In the genomic region with DNA sequence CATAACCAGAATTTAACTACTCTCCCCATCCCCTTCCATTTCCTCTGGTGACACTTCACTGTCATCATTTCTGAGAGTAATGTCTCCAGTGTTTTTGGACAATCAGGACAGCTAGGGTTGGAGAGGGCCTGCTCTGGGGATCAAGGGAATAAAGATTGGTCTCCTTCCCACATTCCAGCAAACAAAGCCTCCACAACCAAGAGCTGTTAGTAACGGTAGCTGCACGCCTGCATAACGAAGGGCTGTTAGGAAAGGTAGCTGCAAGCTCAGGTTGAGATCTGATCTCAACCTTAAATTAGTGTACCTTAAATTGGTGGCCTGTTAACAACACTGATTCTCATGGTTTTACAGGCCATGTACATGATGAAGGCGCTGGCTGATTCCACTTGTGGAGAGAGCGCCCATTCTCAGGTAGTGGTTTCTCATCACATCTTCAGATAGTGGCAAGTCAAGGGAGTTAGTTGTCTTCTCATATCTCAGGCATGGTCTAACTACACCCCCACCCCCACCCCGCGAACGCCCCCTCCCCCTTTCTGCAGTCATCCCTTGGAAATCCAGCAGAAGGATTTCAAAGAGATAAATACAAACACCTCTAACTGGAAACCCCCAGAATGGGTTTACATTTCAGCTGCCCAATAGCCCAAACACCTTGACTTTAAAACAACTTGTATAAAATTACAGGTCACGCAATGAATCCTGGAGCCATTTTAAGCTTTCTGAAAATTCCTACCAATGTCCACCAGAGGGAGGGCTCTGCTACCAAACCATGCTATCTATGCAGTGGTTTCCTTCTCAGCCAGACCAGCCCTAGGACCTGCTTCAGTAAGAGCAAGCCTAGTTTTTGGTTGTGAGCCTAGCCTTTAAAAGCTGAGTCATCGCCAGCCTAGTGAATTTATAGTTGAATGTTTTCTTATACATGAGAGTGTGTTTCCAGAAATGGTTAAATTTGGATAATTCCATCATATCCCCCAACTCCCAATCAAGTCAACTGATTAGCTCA, we compare ENCODE assay signal across 9 mouse cellular contexts. TPM values are rescaled to one million over a fixed set of nuclear protein-coding genes. Genes with fewer than 3 reads are reported as not detected.
DNase-seq lines count a peak whose midpoint lies in the region; ATAC-seq lines count a peak whose summit lies in the region.
"Had no signal": no experiment of that assay in that cellular context is flagged by ENCODE, and none has a peak within 500 bp of the region (broad histone marks: within the 10 kb centered on the region; RNA-seq: fewer than 3 reads in every experiment).

No protein-coding gene starts in this region.

- H3K4me1 ChIP-seq in forebrain, embryonic 12.5 days, result no peaks in the 10 kb centered on the region
- H3K4me1 ChIP-seq in forebrain, embryonic 11.5 days (replicated peaks; ENCODE audit: control insufficient read depth, insufficient read depth, low read length), result no peaks in the 10 kb centered on the region
- H3K4me1 ChIP-seq in midbrain, embryonic 13.5 days (replicated peaks), result no peaks in the 10 kb centered on the region
- H3K4me1 ChIP-seq: limb, embryonic 15.5 days had no signal

- H3K9me3 ChIP-seq in forebrain, embryonic 12.5 days, result no peaks in the 10 kb centered on the region
- H3K9me3 ChIP-seq in forebrain, embryonic 11.5 days (ENCODE audit: control insufficient read depth, low read length), result no peaks in the 10 kb centered on the region
- no peaks in the 10 kb centered on the region for H3K9me3 ChIP-seq in midbrain, embryonic 13.5 days
- H3K9me3 ChIP-seq: limb, embryonic 15.5 days had no signal

- peaks cover 11% of the 10 kb centered on the region for H3K36me3 ChIP-seq in forebrain, embryonic 12.5 days (replicated peaks)
- H3K36me3 ChIP-seq in forebrain, embryonic 11.5 days (ENCODE audit: control insufficient read depth, insufficient read depth, low read length), result peaks cover 2% of the 10 kb centered on the region; the same call in 1 of the 2 replicates
- peaks cover 13% of the 10 kb centered on the region for H3K36me3 ChIP-seq in midbrain, embryonic 13.5 days

- H3K27ac ChIP-seq in forebrain, embryonic 12.5 days, result no peak overlapping the region
- no peak overlapping the region for H3K27ac ChIP-seq in forebrain, embryonic 11.5 days (ENCODE audit: low read depth, low read length)
- H3K27ac ChIP-seq in midbrain, embryonic 13.5 days, result no peak overlapping the region
- H3K27ac ChIP-seq: limb, embryonic 15.5 days had no signal

- H3K4me3 ChIP-seq in forebrain, embryonic 12.5 days (replicated peaks), result no peak overlapping the region
- no peak overlapping the region for H3K4me3 ChIP-seq in forebrain, embryonic 11.5 days (ENCODE audit: low read depth, low read length)
- no peak overlapping the region for H3K4me3 ChIP-seq in midbrain, embryonic 13.5 days (replicated peaks)
- H3K4me3 ChIP-seq: limb, embryonic 15.5 days had no signal

- no peak overlapping the region for H3K4me2 ChIP-seq in forebrain, embryonic 12.5 days
- no peak overlapping the region for H3K4me2 ChIP-seq in forebrain, embryonic 11.5 days (ENCODE audit: low read depth, low read length, severe bottlenecking)
- no peak overlapping the region for H3K4me2 ChIP-seq in midbrain, embryonic 13.5 days (replicated peaks)
- H3K4me2 ChIP-seq: limb, embryonic 15.5 days had no signal

- 81% methylated on average over 10 of the region's 10 CpGs for WGBS in forebrain, embryonic 12.5 days
- WGBS in forebrain, embryonic 11.5 days, result 73% methylated on average over 10 of the region's 10 CpGs
- 82% methylated on average over 10 of the region's 10 CpGs for WGBS in midbrain, embryonic 13.5 days

- H3K27me3 ChIP-seq in forebrain, embryonic 12.5 days, result no peaks in the 10 kb centered on the region
- no peaks in the 10 kb centered on the region for H3K27me3 ChIP-seq in forebrain, embryonic 11.5 days (ENCODE audit: control insufficient read depth, insufficient read depth, low read length)
- H3K27me3 ChIP-seq in midbrain, embryonic 13.5 days, result no peaks in the 10 kb centered on the region
- H3K27me3 ChIP-seq: limb, embryonic 15.5 days had no signal

- peak; percentile 64; the same call in 1 of the 2 replicates for ATAC-seq in forebrain, embryonic 12.5 days (ENCODE audit: low FRiP score)
- no peak for ATAC-seq in forebrain, embryonic 11.5 days (replicated peaks; ENCODE audit: low FRiP score)
- peak; percentile 96 for ATAC-seq in frontal cortex, adult (ENCODE audit: low TSS enrichment)
- ATAC-seq in midbrain, embryonic 13.5 days, result peak; percentile 84

- no peak overlapping the region for H3K9ac ChIP-seq in forebrain, embryonic 12.5 days
- H3K9ac ChIP-seq in forebrain, embryonic 11.5 days (ENCODE audit: low read length), result no peak overlapping the region
- no peak overlapping the region for H3K9ac ChIP-seq in midbrain, embryonic 13.5 days (replicated peaks)
- H3K9ac ChIP-seq: limb, embryonic 15.5 days had no signal

- no peak for DNase-seq in forebrain, embryonic 11.5 days (ENCODE audit: low spot score)
- DNase-seq in 3T3-L1 (ENCODE audit: low read depth, low spot score), result peak; percentile 91
- peak; percentile 79 for DNase-seq in adipocyte (ENCODE audit: low spot score)
- DNase-seq in layer of hippocampus, adult 8-10 months (ENCODE audit: low spot score in 2 of 2), result peak; percentile 28 to 31
- no peak for DNase-seq in urinary bladder, postnatal 25 days (ENCODE audit: low spot score)

RNA-seq across cellular contexts. Expression of a gene that starts 21.3 kb away (rescaled TPM):
- 34.5 and 34.6 TPM in 2 replicates for polyA plus RNA-seq in forebrain, embryonic 12.5 days (2016; fragmentation: Nextera tagmentation; extraction: Ambion mirVana)
- 34.9 and 35.3 TPM in 2 replicates for polyA plus RNA-seq in forebrain, embryonic 11.5 days (2014; fragmentation: Nextera tagmentation; extraction: Ambion mirVana)
- 10 to 100 TPM; 17.0 to 24.7 (median 22.4) TPM for total RNA-seq in layer of hippocampus, adult 8-10 months (2022)
- 25.9 and 26.3 TPM in 2 replicates for polyA plus RNA-seq in midbrain, embryonic 13.5 days (2015; fragmentation: Nextera tagmentation; extraction: Ambion mirVana)

RNA-seq across cellular contexts. Expression of a gene that starts 21.9 kb away (rescaled TPM):
- polyA plus RNA-seq in forebrain, embryonic 12.5 days (2016; fragmentation: Nextera tagmentation; extraction: Ambion mirVana), result 72.8 and 76.5 TPM in 2 replicates
- polyA plus RNA-seq in forebrain, embryonic 11.5 days (2014; fragmentation: Nextera tagmentation; extraction: Ambion mirVana), result 74.5 and 85.8 TPM in 2 replicates
- total RNA-seq in layer of hippocampus, adult 8-10 months (2022), result 10 to 100 TPM; 16.8 to 23.4 (median 20.1) TPM
- 45.8 and 56.6 TPM in 2 replicates for polyA plus RNA-seq in midbrain, embryonic 13.5 days (2015; fragmentation: Nextera tagmentation; extraction: Ambion mirVana)

Comparison
In these comparisons a context has a peak if more than half of its experiments do, and no peak if none do; other contexts are left out.
1. DNase-seq: peak in 3T3-L1 (single experiment), adipocyte (single experiment) and layer of hippocampus, adult 8-10 months (2 of 2); none in forebrain, embryonic 11.5 days (single experiment) and urinary bladder, postnatal 25 days (single experiment).